Mouse (Mus musculus) heart, embryonic 16.5 days (tissue): ENCODE measurements around the gene Usf2. TPM values are rescaled to one million over a fixed set of nuclear protein-coding genes. Genes with fewer than 3 reads are reported as not detected.
"Not testable (repeated sequence)": the region's sequence is repeated elsewhere in the genome, so short reads cannot be mapped to it uniquely, and the experiment has no call there.

Experiments
- ATAC-seq: fragments of 200-750 bp; cut with Nextera tagmentation; replicated peaks from 2 replicates; pipeline ENCODE4 v1.8.0; 2017; ENCODE audit warnings: moderate number of reproducible peaks; ENCODE audit not compliant: insufficient read depth, low FRiP score; ENCODE audit errors: extremely low read depth
- H3K27ac ChIP-seq: fragments of 300-500 bp; sonication (generic); 2 replicates; pipeline ENCODE4 v1.5.1; 2014; ENCODE audit warnings: mild to moderate bottlenecking, low read length, control low read depth, moderate library complexity
- H3K27me3 ChIP-seq: fragments of 300-500 bp; sonication (generic); 2 replicates; pipeline ENCODE4 v1.6.1; 2014; ENCODE audit warnings: low read length, mixed read lengths; ENCODE audit not compliant: control insufficient read depth, insufficient read depth
- H3K36me3 ChIP-seq: fragments of 300-500 bp; sonication (generic); 2 replicates; pipeline ENCODE4 v1.6.1; 2014; ENCODE audit not compliant: control insufficient read depth, insufficient read depth
- H3K4me1 ChIP-seq: fragments of 300-500 bp; sonication (generic); 2 replicates; pipeline ENCODE4 v1.6.1; 2014; ENCODE audit warnings: low read length, mixed read lengths; ENCODE audit not compliant: control insufficient read depth, insufficient read depth
- H3K4me2 ChIP-seq: fragments of 300-500 bp; sonication (generic); 2 replicates; pipeline ENCODE4 v1.6.1; 2014; ENCODE audit warnings: low read depth, mild to moderate bottlenecking, control low read depth, low read length
- H3K4me3 ChIP-seq: fragments of 300-500 bp; sonication (generic); 2 replicates; pipeline ENCODE4 v1.5.1; 2014; ENCODE audit warnings: mild to moderate bottlenecking, control low read depth, low read length
- H3K9ac ChIP-seq: fragments of 300-500 bp; sonication (generic); 2 replicates; pipeline ENCODE4 v1.6.1; 2014; ENCODE audit warnings: low read length, control low read depth
- H3K9me3 ChIP-seq: fragments of 300-500 bp; sonication (generic); replicated peaks from 2 replicates; pipeline ENCODE4 v1.6.1; 2016; ENCODE audit warnings: low read length; ENCODE audit not compliant: control insufficient read depth
- WGBS: fragments of 180-500 bp; shearing (Covaris S2); extraction: QIAGEN DNeasy Blood & Tissue Kit; methylation state at CpG from one replicate; pipeline ENCODE4 v1.1.7; 2014; 5-methylcytosine and 5-hydroxymethylcytosine counted together
- polyA plus RNA-seq: library from polyadenylated mRNA; unstranded; fragments of >200 nt; fragmentation: Nextera tagmentation; extraction: Ambion mirVana; gene quantifications from 2 replicates; pipeline ENCODE4 v1.2.1, GENCODE M21; 2015

Usf2 gene
- polyA plus RNA-seq, 1 experiment from 2014 or later: 16.6 TPM

GRCm38 (mm10) chr7:30954971-30955520 is 1.6 kb downstream of the Usf2 start:
- WGBS: 86% methylated on average over 12 of the region's 12 CpGs
- Histone ChIP-seq H3K27me3 (no peaks in the 10 kb centered on the region), H3K36me3 (peaks cover 41% of the 10 kb centered on the region), H3K9ac (peak overlapping the region; percentile 18; the same call in 1 of the 2 replicates), H3K4me2 (peak overlapping the region; percentile 62), H3K27ac (no peak overlapping the region), H3K9me3 (no peaks in the 10 kb centered on the region), H3K4me1 (peaks cover 13% of the 10 kb centered on the region), H3K4me3 (peak overlapping the region; percentile 78)
- no peak for ATAC-seq

- WGBS: 65% methylated on average over 3 of the region's 3 CpGs
- Histone ChIP-seq H3K36me3 (peaks cover 47% of the 10 kb centered on the region), H3K4me2 (no peak overlapping the region), H3K4me1 (peaks cover 13% of the 10 kb centered on the region), H3K4me3 (no peak overlapping the region), H3K27me3 (no peaks in the 10 kb centered on the region), H3K9me3 (no peaks in the 10 kb centered on the region), H3K9ac (no peak overlapping the region), H3K27ac (no peak overlapping the region)
- ATAC-seq: no peak
These were observed 2.6 kb downstream of the Usf2 start for GRCm38 (mm10) chr7:30954036-30954435.

GRCm38 (mm10) chr7:30953459-30953858 is 3.1 kb downstream of the Usf2 start:
- WGBS: 81% methylated on average over 6 of the region's 6 CpGs
- no peak for ATAC-seq
- Histone ChIP-seq H3K9ac (no peak overlapping the region), H3K4me1 (peaks cover 13% of the 10 kb centered on the region), H3K36me3 (peaks cover 47% of the 10 kb centered on the region), H3K9me3 (no peaks in the 10 kb centered on the region), H3K27ac (no peak overlapping the region), H3K27me3 (no peaks in the 10 kb centered on the region), H3K4me3 (no peak overlapping the region), H3K4me2 (no peak overlapping the region)

- ATAC-seq: no peak
- H3K4me3 ChIP-seq: no peak overlapping the region
- H3K9ac ChIP-seq: no peak overlapping the region
- H3K4me2 ChIP-seq: no peak overlapping the region
- no peak overlapping the region for H3K27ac ChIP-seq
- H3K36me3 ChIP-seq: peaks cover 44% of the 10 kb centered on the region
- H3K4me1 ChIP-seq: peaks cover 7% of the 10 kb centered on the region
- no peaks in the 10 kb centered on the region for H3K27me3 ChIP-seq
- 93% methylated on average over 16 of the region's 16 CpGs for WGBS
- H3K9me3 ChIP-seq: no peaks in the 10 kb centered on the region
These were observed 4.0 kb downstream of the Usf2 start for GRCm38 (mm10) chr7:30952441-30953265.

DNA sequence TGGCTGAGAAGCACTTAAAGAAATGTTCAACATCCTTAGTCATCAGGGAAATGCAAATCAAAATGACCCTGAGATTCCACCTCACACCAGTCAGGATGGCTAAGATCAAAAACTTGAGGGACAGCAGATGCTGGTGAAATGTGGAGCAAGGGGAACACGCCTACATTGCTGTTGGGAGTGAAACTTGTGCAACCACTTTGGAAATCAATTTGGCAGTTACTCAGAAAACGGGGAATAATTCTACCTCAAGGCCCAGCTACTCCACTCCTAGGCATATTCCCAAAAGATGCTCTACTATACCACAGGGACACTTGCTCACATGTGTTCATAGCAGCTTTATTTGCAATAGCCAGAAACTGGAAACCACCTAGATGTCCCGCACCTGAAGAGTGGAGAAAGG is 6.7 kb downstream of the Usf2 start:
- H3K36me3 ChIP-seq: peaks cover 44% of the 10 kb centered on the region
- H3K4me2 ChIP-seq: not testable (repeated sequence)
- 82% methylated on average over 3 of the region's 3 CpGs for WGBS

DNA sequence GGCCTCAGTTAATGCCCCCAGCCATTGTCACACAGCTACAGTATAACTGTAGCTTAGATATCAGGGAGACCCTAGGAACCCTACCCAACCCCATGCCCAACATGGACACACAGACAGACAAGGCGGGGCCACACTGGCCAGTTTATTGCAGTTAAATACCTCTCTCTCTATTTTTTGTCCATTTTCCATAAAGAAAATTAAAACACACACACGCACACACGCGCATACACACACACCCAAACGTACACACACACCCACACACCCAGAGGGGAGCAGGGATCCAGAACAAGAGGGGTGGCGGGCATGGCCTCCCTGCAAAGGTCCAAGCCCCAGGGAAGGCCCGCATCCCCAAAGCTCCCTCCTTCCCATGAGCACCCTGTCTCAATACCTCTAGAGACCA is 10.7 kb downstream of the Usf2 start:
- Histone ChIP-seq H3K9me3 (no peaks in the 10 kb centered on the region), H3K36me3 (peaks cover 13% of the 10 kb centered on the region), H3K27me3 (no peaks in the 10 kb centered on the region), H3K27ac (no peak overlapping the region), H3K4me2 (no peak overlapping the region), H3K4me3 (no peak overlapping the region), H3K4me1 (no peaks in the 10 kb centered on the region), H3K9ac (no peak overlapping the region)
- no peak for ATAC-seq
- whole genome bisulfite sequencing: 95% methylated on average over 7 of the region's 7 CpGs

More for the DNA sequence above, 6.7 kb downstream of the Usf2 start:
- not testable (repeated sequence) for H3K4me3 ChIP-seq, H3K9me3 ChIP-seq, H3K9ac ChIP-seq, H3K27me3 ChIP-seq, H3K27ac ChIP-seq, H3K4me1 ChIP-seq, ATAC-seq

GRCm38 (mm10) chr7:30945466-30945865 is 11.1 kb downstream of the Usf2 start:
- not testable (repeated sequence) for H3K4me3 ChIP-seq, H3K27ac ChIP-seq, ATAC-seq, H3K4me1 ChIP-seq, H3K4me2 ChIP-seq, H3K27me3 ChIP-seq, H3K9ac ChIP-seq, H3K9me3 ChIP-seq
- H3K36me3 ChIP-seq: peaks cover 12% of the 10 kb centered on the region
- 81% methylated on average over 7 of the region's 7 CpGs for WGBS

DNA sequence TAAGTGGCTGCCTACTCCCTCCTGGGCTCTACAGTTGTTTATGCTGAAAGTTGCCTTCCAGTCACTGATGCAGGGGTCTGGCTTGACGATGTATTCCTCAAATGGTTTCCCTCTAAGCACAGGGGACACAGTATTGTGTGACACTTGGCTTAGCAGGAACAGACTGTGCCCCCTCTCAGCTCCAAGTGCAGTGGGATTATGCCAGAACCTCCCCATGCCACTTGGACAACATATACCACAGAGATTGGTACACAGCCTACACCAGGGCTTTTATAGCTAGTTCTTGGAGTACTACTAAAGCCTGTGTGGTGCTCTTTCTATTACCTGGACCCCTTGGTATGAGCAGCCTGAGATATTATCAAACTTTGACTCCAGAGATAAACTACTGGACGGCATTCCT is 11.9 kb downstream of the Usf2 start:
- ATAC-seq, H3K9me3 ChIP-seq, H3K9ac ChIP-seq, H3K27ac ChIP-seq, H3K4me1 ChIP-seq, H3K36me3 ChIP-seq, H3K4me2 ChIP-seq, H3K4me3 ChIP-seq, H3K27me3 ChIP-seq: not testable (repeated sequence)
- WGBS: 57% methylated on average over 2 of the region's 2 CpGs

GRCm38 (mm10) chr7:30943909-30944635 is 12.5 kb downstream of the Usf2 start, which contains the start of gene Hamp:
Gene Hamp, minus strand, starts transcription at chr7:30944032.
- Histone ChIP-seq H3K9me3 (no peaks in the 10 kb centered on the region), H3K27me3 (no peaks in the 10 kb centered on the region), H3K4me1 (no peaks in the 10 kb centered on the region), H3K4me2 (no peak within 1 kb of the TSS), H3K4me3 (no peak within 1 kb of the TSS), H3K36me3 (peaks cover 5% of the 10 kb centered on the region), H3K9ac (no peak within 1 kb of the TSS), H3K27ac (no peak within 1 kb of the TSS)
- 62% methylated on average over 9 of the region's 9 CpGs for WGBS
- ATAC-seq: no peak
